Mouse (Mus musculus) urinary bladder, adult 18-20 months (tissue): ENCODE measurements around the gene Ccdc40.
"Not testable (repeated sequence)": the region's sequence is repeated elsewhere in the genome, so short reads cannot be mapped to it uniquely, and the experiment has no call there.

ENCODE experiments used
- DNase-seq, 2 experiments: peaks; one replicate each; pipeline ENCODE4 v3.0.0; 2022; ENCODE audit warnings: low spot score in 2 of 2, mixed read lengths in 2 of 2

The Ccdc40 gene

DNA sequence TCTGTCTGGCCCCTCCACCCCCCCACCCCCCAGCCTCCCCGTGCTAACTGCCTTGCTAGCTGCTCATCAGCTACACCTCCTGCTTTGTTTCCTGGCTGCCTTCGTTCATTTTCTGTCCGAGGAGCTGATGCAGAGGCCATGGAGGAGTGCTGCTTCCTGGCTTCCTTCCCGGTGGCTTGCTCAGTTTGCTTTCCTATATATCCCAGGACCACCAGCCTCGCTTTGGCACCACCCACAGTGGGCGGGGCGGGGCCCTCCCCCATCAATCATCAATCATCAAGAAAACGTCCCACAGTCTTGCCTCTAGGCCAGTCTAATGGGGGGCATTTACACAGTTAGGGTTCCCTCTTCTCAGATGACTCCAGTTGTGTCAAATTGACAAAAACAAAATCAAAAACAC is 8.0 kb downstream of the Ccdc40 start:
- DNase-seq = no peak

- DNase-seq = no peak
Measured at GRCm38 (mm10) chr11:119237007-119237406, 8.6 kb downstream of the Ccdc40 start.

DNA sequence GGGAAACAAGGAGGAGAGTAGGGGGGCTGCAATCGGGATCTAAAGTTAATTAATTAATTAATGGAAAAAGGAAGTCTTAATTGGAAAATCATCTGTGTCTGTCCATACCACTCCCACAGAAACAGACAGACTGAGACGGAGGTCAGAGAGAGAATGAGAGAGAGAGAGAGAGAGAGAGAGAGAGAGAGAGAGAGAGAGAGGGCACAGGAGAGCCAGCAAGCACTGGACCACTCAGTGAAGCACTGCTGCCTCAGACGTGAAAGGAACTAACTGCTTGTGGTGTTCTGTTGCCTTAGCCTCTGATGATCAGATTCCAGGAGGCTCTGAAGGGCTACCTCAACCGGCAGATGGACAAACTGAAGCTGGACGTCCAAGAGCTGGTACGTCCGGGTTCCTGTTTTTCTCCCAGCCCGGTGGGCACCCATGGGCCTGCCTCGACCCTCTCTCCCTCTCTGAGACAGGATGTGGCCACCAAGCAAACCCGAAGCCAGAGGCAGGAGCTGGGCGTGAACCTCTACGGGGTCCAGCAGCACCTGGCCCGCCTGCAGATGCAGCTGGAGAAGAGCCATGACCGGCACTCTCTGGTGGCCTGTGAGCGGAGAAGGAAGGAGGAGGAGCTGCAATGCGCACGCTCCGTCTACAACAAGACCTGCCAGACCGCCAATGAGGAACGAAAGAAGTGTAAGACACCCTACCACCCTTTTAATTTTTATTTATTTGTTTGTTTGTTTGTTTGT is 9.4 kb downstream of the Ccdc40 start:
- DNase-seq = peak; percentile 18 to 53

DNA sequence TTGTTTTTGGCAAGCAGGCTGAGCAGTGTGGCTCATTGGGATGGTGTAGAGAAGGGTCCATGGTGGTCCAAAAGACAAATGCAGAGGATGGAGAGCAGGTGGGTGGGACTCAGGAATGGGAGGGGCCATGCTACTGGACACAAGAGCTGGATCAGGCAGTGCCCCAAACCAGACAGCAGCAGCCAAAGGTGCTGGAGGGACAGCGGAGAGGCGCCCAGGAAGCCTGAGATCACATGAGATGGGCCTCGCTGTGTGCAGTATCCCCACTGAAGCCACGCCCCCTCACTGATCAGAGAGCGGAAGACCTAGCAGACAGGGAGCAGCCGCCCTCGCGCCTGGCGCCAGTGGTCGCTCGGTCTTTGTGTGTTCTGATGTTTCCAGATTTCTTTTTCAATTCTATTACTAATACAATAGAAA is 9.9 kb downstream of the Ccdc40 start:
- DNase-seq = peak; percentile 29 to 38

- no peak for DNase-seq
Measured at GRCm38 (mm10) chr11:119239480-119239879, 11.1 kb downstream of the Ccdc40 start.

DNA sequence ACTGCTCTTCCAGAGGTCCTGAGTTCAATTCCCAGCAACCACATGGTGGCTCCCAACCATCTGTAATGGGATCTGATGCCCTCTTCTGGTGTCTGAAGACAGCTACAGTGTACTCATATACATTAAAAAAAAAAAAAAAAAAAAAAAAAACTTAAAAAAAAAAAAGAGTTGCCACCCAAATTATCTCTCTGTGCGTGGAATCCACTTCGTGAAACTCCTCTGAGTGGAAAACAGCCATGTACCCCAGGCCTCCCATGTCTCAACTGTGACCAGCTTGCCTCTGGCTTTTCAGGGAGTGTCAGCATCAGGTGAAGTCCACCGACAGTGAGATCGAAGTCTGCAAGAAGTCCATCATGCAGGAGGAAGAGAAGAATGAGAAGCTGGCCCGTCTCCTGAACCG is 17.2 kb downstream of the Ccdc40 start:
- DNase-seq = not testable (repeated sequence)

DNA sequence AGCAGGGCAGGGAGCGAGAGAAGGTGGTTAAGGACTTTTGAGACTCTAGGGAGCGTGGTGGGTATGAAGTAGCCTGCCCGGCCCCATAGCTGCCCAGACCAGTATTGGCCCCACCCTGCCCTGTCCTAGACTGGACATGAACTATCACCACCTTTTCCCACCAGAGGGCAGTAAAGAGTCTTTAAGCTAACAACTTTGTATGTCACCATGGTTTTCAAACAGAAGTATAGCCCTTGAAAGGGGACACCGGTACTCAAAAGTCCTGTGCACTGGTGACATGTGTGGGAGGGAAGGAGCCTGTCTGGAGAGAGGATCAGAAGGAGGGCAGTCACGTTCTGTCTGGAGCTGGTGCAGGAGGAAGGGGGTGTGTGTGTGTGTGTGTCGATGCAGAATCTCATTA is 20.6 kb downstream of the Ccdc40 start:
- no peak for DNase-seq

- no peak for DNase-seq
Measured at GRCm38 (mm10) chr11:119250998-119251397, 22.6 kb downstream of the Ccdc40 start.

- no peak for DNase-seq
Measured at GRCm38 (mm10) chr11:119252854-119253541, 24.6 kb downstream of the Ccdc40 start.

- DNase-seq = not testable (repeated sequence)
Measured at GRCm38 (mm10) chr11:119256557-119256956, 28.2 kb downstream of the Ccdc40 start.

DNA sequence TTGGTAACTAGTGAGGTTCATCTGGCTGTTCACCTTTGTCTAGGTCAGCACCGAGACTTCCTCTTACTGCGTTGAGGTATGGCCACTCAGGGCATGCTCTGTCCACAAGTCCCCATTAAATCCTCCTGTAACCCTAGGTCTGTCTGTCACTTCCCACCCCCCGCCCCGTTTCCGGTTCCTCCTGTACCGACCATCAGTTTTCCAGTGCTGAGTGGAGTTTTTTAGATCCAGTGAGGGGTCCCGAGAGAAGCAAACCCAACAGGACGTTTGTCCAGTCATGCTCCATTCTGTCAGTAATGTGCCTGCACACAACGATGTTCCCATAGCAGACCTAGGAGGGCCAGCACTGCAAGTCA is 29.8 kb downstream of the Ccdc40 start:
- DNase-seq = no peak

GRCm38 (mm10) chr11:119258572-119259322 is 30.4 kb downstream of the Ccdc40 start:
- DNase-seq = peak; percentile 37 to 56

- no peak for DNase-seq
Measured at GRCm38 (mm10) chr11:119259977-119260376, 31.6 kb downstream of the Ccdc40 start.

DNA sequence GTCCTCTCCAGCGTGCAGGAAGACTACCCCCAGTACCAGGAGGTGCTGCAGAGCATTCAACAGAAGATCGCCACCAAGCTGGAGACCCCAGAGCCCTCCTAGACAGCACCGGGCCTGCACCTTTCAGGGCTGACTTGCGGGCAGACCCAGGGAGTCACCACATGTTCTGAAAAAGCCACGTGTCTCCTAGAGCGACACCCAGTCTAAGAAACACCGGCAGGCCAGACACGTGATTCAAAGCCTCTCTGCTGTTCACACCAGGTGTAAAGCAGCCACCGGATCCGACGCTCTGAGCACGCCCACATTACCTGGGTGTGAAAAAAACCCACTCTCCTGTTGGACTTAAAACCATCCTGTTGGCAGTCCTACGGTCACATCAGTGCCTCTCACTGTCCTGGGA is 36.0 kb downstream of the Ccdc40 start:
- no peak for DNase-seq

GRCm38 (mm10) chr11:119265811-119266210 is 37.4 kb downstream of the Ccdc40 start:
- no peak for DNase-seq

DNA sequence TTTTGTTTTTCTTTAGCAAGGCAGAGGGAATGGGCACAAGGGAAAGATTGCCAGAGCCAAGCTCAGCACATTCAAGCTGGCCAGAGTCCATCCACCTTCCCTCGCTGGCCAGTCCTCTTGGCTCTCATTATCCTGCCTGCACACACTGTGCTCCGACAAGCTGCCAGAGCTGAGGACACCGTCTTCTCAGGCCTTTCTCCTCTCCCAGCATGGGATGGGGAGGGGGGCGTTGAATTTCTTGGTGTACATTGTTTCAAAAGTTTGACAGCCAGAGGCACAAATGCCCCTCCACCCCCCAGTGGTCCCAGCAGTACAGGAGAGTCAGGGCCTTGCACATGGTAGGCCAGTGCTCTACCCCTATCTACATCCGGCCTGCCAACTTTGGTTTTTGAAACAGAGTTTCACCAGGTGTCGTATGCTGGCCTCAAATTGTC is 38.9 kb downstream of the Ccdc40 start:
- DNase-seq = no peak

- DNase-seq = peak; percentile 93 to 94
Measured at GRCm38 (mm10) chr11:119267768-119268556, 39.6 kb downstream of the Ccdc40 start, which contains the start of gene Gaa. Gaa (plus strand) TSS chr11:119267887.

DNA sequence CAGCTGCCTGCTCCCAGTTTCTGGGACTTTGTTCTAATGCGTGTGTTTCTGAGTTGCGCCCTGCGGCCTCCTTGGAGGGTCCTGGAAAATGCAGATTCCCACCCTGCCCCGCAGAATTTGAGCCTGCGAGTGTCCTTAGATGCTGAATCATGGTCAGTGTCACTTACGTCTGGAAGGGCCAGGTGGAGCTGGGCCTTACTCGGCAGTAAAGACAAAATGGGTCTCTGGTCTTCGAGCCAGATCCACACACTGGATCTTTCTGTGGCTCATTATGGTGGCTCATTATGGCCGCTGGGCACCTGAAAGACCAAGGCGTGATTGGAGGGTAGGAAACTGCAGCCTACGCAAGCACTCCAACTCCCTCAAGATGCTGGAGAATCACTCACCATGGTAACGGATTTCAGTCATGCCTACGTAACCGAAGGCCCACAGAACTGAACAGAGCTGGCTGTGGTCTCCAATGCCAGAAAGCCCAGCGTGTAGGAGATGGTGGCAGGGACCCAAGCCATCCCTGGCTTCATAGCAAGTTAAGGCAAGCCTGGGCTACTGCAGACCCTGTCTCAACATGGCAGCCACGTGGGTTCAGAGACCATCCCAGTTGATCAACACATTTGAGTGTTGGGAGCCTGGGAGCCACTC is 40.3 kb downstream of the Ccdc40 start:
- no peak for DNase-seq

DNA sequence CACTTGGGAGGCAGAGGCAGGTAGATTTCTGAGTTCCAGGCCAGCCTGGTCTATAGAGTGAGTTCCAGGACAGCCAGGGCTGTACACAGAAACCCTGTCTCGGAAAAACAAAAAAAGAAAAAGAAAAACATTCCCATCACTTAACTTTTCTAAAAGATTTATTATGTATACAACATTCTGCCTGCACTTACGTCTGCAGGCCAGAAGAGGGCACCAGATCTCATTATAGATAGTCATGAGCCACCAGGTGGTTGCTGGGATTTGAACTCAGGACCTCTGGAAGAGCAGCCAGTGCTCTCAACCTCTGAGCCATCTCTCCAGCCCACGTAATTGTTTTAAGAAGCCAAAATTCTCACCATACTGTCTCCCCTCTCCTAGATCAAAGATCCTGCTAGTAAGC is 44.1 kb downstream of the Ccdc40 start:
- not testable (repeated sequence) for DNase-seq

DNA sequence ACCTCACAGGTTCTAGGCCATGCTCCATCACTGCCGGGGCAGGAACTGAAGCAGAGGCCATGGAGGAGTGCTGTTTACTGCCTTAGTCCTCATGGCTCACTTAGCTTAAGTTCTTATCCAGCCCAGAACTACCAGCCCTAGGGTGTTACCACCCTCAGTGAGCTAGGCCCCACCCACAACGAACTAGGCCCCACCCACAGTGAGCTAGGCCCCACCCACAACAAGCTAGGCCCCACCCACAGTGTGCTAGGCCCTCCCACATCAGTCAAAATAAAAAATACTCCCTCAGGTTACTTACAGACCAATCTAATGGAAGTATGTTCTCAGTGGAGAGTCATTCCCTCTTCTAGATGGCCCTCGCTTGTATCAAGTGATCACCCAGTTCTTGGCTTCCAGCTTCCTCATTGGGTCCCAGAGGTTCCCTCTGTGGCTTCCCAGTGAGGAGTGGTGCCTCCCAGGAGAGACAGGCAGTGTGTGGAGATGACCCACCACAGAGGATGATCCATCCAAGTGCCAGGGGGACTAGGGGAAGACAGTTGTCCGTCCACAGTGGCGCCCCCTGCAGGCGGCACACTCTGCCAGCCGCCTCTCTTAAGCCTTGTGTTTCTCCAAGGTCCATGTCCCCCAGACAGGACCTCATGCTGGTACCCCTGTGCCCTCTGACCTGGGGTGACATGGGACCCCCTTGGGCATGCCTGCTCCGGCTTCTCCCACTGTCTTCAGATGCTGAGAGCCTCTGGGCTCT is 45.0 kb downstream of the Ccdc40 start:
- DNase-seq = no peak
